Mouse (Mus musculus) heart, embryonic 16.5 days (tissue): Measurements from ENCODE around the gene Pih1d3. TPM values are rescaled to one million over a fixed set of nuclear protein-coding genes. Genes with fewer than 3 reads are reported as not detected.

Experiments
- ATAC-seq: fragments of 200-750 bp; cut with Nextera tagmentation; replicated peaks from 2 replicates; pipeline ENCODE4 v1.8.0; 2017; ENCODE audit warnings: moderate number of reproducible peaks; ENCODE audit not compliant: insufficient read depth, low FRiP score; ENCODE audit errors: extremely low read depth
- H3K27ac ChIP-seq: fragments of 300-500 bp; sonication (generic); 2 replicates; pipeline ENCODE4 v1.5.1; 2014; ENCODE audit warnings: mild to moderate bottlenecking, low read length, control low read depth, moderate library complexity
- H3K27me3 ChIP-seq: fragments of 300-500 bp; sonication (generic); 2 replicates; pipeline ENCODE4 v1.6.1; 2014; ENCODE audit warnings: low read length, mixed read lengths; ENCODE audit not compliant: control insufficient read depth, insufficient read depth
- H3K36me3 ChIP-seq: fragments of 300-500 bp; sonication (generic); 2 replicates; pipeline ENCODE4 v1.6.1; 2014; ENCODE audit not compliant: control insufficient read depth, insufficient read depth
- H3K4me1 ChIP-seq: fragments of 300-500 bp; sonication (generic); 2 replicates; pipeline ENCODE4 v1.6.1; 2014; ENCODE audit warnings: low read length, mixed read lengths; ENCODE audit not compliant: control insufficient read depth, insufficient read depth
- H3K4me2 ChIP-seq: fragments of 300-500 bp; sonication (generic); 2 replicates; pipeline ENCODE4 v1.6.1; 2014; ENCODE audit warnings: low read depth, mild to moderate bottlenecking, control low read depth, low read length
- H3K4me3 ChIP-seq: fragments of 300-500 bp; sonication (generic); 2 replicates; pipeline ENCODE4 v1.5.1; 2014; ENCODE audit warnings: mild to moderate bottlenecking, control low read depth, low read length
- H3K9ac ChIP-seq: fragments of 300-500 bp; sonication (generic); 2 replicates; pipeline ENCODE4 v1.6.1; 2014; ENCODE audit warnings: low read length, control low read depth
- H3K9me3 ChIP-seq: fragments of 300-500 bp; sonication (generic); replicated peaks from 2 replicates; pipeline ENCODE4 v1.6.1; 2016; ENCODE audit warnings: low read length; ENCODE audit not compliant: control insufficient read depth
- WGBS: fragments of 180-500 bp; shearing (Covaris S2); extraction: QIAGEN DNeasy Blood & Tissue Kit; methylation state at CpG from one replicate; pipeline ENCODE4 v1.1.7; 2014; 5-methylcytosine and 5-hydroxymethylcytosine counted together
- polyA plus RNA-seq: library from polyadenylated mRNA; unstranded; fragments of >200 nt; fragmentation: Nextera tagmentation; extraction: Ambion mirVana; gene quantifications from 2 replicates; pipeline ENCODE4 v1.2.1, GENCODE M21; 2015

Gene Pih1d3
- polyA plus RNA-seq, result not detected in 2 replicates

DNA sequence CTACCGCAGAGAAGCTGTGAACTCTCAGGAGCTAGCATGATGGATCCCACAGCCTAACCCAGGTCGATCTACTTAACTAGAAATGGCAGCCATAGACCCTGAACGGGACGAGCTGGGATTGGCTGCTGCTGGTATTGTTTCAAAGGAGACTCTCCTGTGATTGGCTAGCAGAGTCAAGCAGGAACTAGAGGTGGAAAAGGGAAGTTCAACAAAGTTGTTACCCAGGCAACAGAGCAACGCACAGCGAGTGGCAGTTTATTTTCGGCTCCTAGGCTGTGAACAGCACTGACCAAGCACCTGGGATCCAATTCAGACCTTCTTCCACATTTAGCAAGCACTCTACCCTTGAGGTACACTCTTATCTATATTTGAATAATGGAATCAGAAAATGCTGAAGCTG lies at the start of gene Pih1d3, which contains the start of gene 4931428L18Rik:
Gene Pih1d3, plus strand, starts transcription at position 275 of the 400 bp plus-strand sequence.
Gene 4931428L18Rik, minus strand, starts transcription at position 121 of the 400 bp plus-strand sequence.
- no peak for ATAC-seq
- no peak within 1 kb of the TSS for H3K4me2 ChIP-seq
- H3K4me3 ChIP-seq, result no peak within 1 kb of the TSS
- H3K9me3 ChIP-seq, result no peaks in the 10 kb centered on the region
- H3K27me3 ChIP-seq, result no peaks in the 10 kb centered on the region
- H3K27ac ChIP-seq, result no peak within 1 kb of the TSS
- WGBS, result 74% methylated on average over 7 of the region's 7 CpGs
- no peaks in the 10 kb centered on the region for H3K4me1 ChIP-seq
- H3K36me3 ChIP-seq, result no peaks in the 10 kb centered on the region
- no peak within 1 kb of the TSS for H3K9ac ChIP-seq

DNA sequence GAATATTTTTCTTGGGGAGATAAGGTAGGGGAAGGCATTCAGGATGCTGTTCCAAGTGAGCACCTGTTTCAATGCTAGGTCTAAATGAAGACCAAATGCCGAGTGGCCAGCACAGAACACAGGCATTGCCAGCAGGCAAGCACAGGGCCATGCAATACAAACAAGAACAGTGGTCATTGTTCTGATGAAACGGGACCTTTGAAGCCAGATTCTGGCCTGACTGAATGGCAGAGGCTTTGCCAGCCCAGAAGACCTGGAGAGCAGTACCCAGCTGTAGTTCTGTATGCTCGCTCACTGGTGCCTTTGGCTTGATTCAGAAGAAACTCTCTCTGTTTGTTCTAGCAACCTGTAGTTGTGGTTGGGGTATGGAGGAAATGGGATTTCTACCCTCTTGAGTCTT lies 47.2 kb upstream of the Pih1d3 start:
- WGBS, result 62% methylated on average over 3 of the region's 3 CpGs
- Histone ChIP-seq H3K9me3 (no peaks in the 10 kb centered on the region), H3K4me3 (no peak overlapping the region), H3K27me3 (no peaks in the 10 kb centered on the region), H3K36me3 (no peaks in the 10 kb centered on the region), H3K4me2 (no peak overlapping the region), H3K9ac (no peak overlapping the region), H3K27ac (no peak overlapping the region), H3K4me1 (no peaks in the 10 kb centered on the region)
- no peak for ATAC-seq

DNA sequence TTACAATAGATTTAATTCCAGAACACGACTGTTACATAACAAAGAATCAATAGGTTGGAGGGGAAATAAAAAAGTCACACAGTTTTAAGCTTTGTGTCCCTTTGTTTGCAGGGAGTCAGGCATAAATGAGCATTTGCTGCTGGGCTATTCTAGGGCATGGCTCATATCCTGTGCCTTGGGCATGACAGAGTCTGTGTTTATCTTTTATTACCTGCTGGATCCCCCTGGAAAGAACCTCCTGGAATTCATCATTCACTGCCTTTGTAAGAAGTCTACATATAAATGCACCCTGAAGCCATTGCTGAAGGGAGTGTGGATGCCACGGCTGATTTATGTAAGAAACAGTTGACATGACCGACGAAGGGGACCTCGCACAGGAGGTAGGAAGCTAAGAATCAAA lies 46.5 kb upstream of the Pih1d3 start, which contains the start of gene Lgsn:
Gene Lgsn, plus strand, starts transcription at position 301 of the 400 bp plus-strand sequence.
- Histone ChIP-seq H3K27me3 (no peaks in the 10 kb centered on the region), H3K36me3 (no peaks in the 10 kb centered on the region), H3K4me2 (no peak within 1 kb of the TSS), H3K27ac (no peak within 1 kb of the TSS), H3K4me1 (no peaks in the 10 kb centered on the region), H3K9me3 (no peaks in the 10 kb centered on the region), H3K9ac (no peak within 1 kb of the TSS), H3K4me3 (no peak within 1 kb of the TSS)
- 70% methylated on average over 5 of the region's 5 CpGs for WGBS
- ATAC-seq, result no peak

DNA sequence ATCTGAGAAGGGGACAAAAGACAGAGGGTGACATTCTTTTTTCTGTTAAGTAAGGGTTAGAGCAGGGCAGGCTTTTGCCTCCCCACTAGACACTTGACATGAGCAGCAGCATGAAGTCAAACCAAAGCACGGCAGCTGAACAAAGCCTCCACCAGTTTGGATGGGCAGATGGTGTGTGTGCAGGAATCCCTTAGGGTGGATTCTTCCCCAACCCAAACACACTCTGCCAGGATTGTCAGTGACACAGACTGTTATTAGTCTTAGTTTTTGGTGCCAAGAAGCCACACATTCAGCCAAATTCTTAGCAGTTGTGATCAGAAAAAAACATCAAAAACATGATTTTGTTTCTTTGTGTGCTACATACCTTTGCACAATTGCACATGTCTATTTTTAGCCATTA lies 44.4 kb upstream of the Pih1d3 start:
- H3K9ac ChIP-seq, result no peak overlapping the region
- no peaks in the 10 kb centered on the region for H3K27me3 ChIP-seq
- H3K27ac ChIP-seq, result no peak overlapping the region
- ATAC-seq, result no peak
- H3K9me3 ChIP-seq, result no peaks in the 10 kb centered on the region
- H3K4me1 ChIP-seq, result no peaks in the 10 kb centered on the region
- 51% methylated on average over 1 of the region's 1 CpGs for WGBS
- no peak overlapping the region for H3K4me2 ChIP-seq
- H3K4me3 ChIP-seq, result no peak overlapping the region
- H3K36me3 ChIP-seq, result no peaks in the 10 kb centered on the region

DNA sequence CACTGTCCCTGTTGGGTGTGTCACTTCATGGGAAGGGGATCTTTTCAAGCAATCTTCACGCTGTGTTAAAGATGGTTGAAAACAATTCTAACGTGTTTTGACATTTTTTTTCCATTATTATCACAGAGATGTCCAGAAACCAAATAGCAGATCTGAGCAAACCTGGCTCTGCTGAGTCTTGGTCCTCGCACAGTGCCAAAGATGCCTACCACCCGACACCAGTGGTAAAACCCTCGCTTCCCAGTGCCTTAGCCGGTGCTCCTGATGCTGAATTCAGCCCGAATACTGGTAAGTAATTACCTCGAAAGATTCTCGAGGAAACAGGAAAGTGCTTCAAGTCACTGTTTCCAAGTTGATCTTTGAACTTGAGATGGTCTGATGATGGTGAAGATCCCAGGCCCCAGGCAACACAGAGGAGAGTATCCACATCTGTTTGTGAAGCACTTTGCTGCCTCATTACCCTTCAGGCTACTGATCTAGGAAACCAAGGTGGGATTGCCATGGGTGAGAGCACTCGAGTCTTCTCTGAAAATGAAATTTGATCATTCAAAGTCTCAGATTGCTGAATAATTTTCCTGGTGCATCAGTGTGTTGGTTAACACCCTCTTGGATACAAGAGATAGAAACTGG lies 32.3 kb upstream of the Pih1d3 start:
- Histone ChIP-seq H3K4me2 (no peak overlapping the region), H3K4me1 (no peaks in the 10 kb centered on the region), H3K4me3 (no peak overlapping the region), H3K36me3 (no peaks in the 10 kb centered on the region), H3K27ac (no peak overlapping the region), H3K9me3 (no peaks in the 10 kb centered on the region), H3K9ac (no peak overlapping the region), H3K27me3 (no peaks in the 10 kb centered on the region)
- no peak for ATAC-seq
- 71% methylated on average over 10 of the region's 10 CpGs for WGBS

DNA sequence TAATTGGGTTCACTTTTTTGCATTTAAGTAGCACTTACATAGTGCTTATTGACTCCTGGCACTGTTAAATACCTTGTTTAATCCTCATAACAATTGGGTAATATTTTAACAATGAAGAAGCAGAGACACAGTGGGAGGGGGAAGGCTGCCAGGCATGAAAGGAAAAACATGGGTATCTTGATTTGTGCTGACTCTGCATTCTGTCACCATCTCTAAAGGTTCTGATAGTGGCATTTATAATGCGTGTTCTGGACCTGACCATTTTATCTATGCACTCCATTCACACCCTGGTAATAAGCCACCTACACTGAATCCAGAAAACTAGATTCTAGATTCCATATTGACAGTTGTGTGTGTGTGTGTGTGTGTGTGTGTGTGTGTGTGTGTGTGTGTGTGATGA lies 27.0 kb upstream of the Pih1d3 start:
- no peak overlapping the region for H3K9ac ChIP-seq

DNA sequence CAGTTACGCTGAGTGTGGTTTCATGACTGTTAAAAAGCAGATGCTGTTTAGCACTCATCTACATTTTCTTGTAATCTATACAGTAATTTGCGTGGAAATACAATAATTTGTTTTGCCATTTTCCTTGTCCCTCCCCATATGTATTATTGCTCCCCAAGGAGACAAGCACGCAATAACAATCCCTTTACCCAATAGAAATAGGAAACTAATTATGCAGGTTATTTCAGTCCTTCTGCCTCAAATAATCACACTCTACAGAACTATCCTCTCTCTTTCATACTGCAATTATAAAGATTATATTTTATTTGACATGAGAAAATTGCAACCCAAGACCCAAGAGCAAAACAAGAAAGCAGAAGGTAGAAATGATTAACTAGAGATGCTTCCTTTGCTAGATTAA lies 25.7 kb upstream of the Pih1d3 start:
- Histone ChIP-seq H3K27me3 (no peaks in the 10 kb centered on the region), H3K9ac (no peak overlapping the region), H3K4me3 (no peak overlapping the region), H3K4me1 (no peaks in the 10 kb centered on the region), H3K27ac (no peak overlapping the region), H3K9me3 (no peaks in the 10 kb centered on the region), H3K36me3 (no peaks in the 10 kb centered on the region), H3K4me2 (no peak overlapping the region)
- no peak for ATAC-seq
- WGBS, result 93% methylated on average over 3 of the region's 3 CpGs

More for the DNA sequence above, 27.0 kb upstream of the Pih1d3 start:
- Histone ChIP-seq H3K4me3 (no peak overlapping the region), H3K27me3 (no peaks in the 10 kb centered on the region), H3K4me2 (no peak overlapping the region), H3K36me3 (no peaks in the 10 kb centered on the region), H3K27ac (no peak overlapping the region), H3K9me3 (no peaks in the 10 kb centered on the region), H3K4me1 (no peaks in the 10 kb centered on the region)
- WGBS, result 60% methylated on average over 1 of the region's 1 CpGs
- no peak for ATAC-seq

DNA sequence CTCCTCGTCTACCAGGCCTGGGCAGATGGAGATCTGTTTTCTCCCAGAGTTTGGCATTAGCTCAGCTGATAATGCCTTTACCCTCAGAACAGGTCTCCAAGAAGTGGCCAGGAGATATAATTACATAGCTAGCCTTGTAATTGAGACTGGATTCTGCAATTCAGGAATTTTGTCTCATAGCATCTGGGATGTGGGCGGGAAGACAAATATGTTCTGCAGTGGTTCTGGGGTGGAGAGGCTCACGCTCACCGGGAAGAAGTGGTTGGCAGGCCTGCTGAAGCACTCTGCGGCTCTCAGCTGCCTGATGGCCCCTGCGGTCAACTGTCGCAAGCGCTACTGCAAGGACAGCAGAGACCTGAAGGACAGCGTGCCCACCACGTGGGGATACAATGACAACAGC lies 18.9 kb upstream of the Pih1d3 start:
- H3K27me3 ChIP-seq, result no peaks in the 10 kb centered on the region
- no peak overlapping the region for H3K27ac ChIP-seq
- no peaks in the 10 kb centered on the region for H3K9me3 ChIP-seq
- ATAC-seq, result no peak
- WGBS, result 79% methylated on average over 10 of the region's 10 CpGs
- no peaks in the 10 kb centered on the region for H3K36me3 ChIP-seq
- no peak overlapping the region for H3K4me3 ChIP-seq
- H3K9ac ChIP-seq, result no peak overlapping the region
- H3K4me2 ChIP-seq, result no peak overlapping the region
- no peaks in the 10 kb centered on the region for H3K4me1 ChIP-seq

DNA sequence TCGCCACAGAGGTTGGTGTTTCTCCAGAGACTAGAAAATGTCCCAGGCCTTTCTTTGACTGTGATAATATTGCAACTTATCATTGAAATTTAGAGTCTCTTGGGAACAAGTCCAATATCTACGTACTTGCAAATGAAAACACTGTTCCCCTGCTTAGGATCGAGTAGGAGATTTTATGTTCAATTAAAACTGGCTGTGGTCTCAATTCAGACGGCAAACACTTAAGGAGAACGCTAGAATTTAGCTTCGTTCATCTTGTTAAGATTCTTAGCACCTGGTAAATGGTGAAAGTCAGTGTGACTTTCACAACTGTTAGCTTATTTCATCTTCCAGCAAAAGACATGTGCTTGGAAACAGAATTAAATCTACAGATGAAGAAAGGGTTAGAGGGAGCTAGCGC lies 17.3 kb upstream of the Pih1d3 start:
- 65% methylated on average over 7 of the region's 7 CpGs for WGBS
- no peak overlapping the region for H3K9ac ChIP-seq
- H3K4me2 ChIP-seq, result no peak overlapping the region
- no peak overlapping the region for H3K27ac ChIP-seq
- H3K9me3 ChIP-seq, result no peaks in the 10 kb centered on the region
- no peaks in the 10 kb centered on the region for H3K4me1 ChIP-seq
- no peaks in the 10 kb centered on the region for H3K27me3 ChIP-seq
- no peak for ATAC-seq
- H3K4me3 ChIP-seq, result no peak overlapping the region
- H3K36me3 ChIP-seq, result no peaks in the 10 kb centered on the region
